Mouse (Mus musculus) hindbrain, embryonic 10.5 days (tissue): Measurements from ENCODE around the gene Gsn. TPM values are rescaled to one million over a fixed set of nuclear protein-coding genes. Genes with fewer than 3 reads are reported as not detected.

ENCODE experiments used
- DNase-seq: peaks from one replicate; pipeline ENCODE4 v3.0.0-alpha.2; 2017; ENCODE audit warnings: low spot score
- H3K27ac ChIP-seq: fragments of 300-500 bp; sonication (generic); 2 replicates; pipeline ENCODE4 v1.5.1; 2016; ENCODE audit warnings: mild to moderate bottlenecking, moderate library complexity
- H3K27me3 ChIP-seq: fragments of 300-500 bp; sonication (generic); 2 replicates; pipeline ENCODE4 v1.6.1; 2016; ENCODE audit warnings: mild to moderate bottlenecking; ENCODE audit not compliant: poor library complexity, insufficient read depth, severe bottlenecking
- H3K36me3 ChIP-seq: fragments of 300-500 bp; sonication (generic); 2 replicates; pipeline ENCODE4 v1.6.1; 2016; ENCODE audit warnings: mild to moderate bottlenecking, moderate library complexity
- H3K4me1 ChIP-seq: fragments of 300-500 bp; sonication (generic); replicated peaks from 2 replicates; pipeline ENCODE4 v1.6.1; 2016; ENCODE audit warnings: mild to moderate bottlenecking
- H3K4me3 ChIP-seq: fragments of 300-500 bp; sonication (generic); 2 replicates; pipeline ENCODE4 v1.5.1; 2016; ENCODE audit warnings: mild to moderate bottlenecking, moderate library complexity
- H3K9me3 ChIP-seq: fragments of 300-500 bp; sonication (generic); 2 replicates; pipeline ENCODE4 v1.6.1; 2016; ENCODE audit warnings: mild to moderate bottlenecking, moderate library complexity
- WGBS: fragments of 180-500 bp; shearing (Covaris S2); methylation state at CpG from one replicate; pipeline ENCODE4 v1.1.7; 2016; 5-methylcytosine and 5-hydroxymethylcytosine counted together
- polyA plus RNA-seq: library from polyadenylated mRNA; unstranded; fragments of >200 nt; fragmentation: Nextera tagmentation; extraction: Ambion mirVana; gene quantifications from 2 replicates; pipeline ENCODE4 v1.2.1, GENCODE M21; 2016

Gene Gsn
- polyA plus RNA-seq, 1 experiment from 2014 or later, result 33.7 TPM

DNA sequence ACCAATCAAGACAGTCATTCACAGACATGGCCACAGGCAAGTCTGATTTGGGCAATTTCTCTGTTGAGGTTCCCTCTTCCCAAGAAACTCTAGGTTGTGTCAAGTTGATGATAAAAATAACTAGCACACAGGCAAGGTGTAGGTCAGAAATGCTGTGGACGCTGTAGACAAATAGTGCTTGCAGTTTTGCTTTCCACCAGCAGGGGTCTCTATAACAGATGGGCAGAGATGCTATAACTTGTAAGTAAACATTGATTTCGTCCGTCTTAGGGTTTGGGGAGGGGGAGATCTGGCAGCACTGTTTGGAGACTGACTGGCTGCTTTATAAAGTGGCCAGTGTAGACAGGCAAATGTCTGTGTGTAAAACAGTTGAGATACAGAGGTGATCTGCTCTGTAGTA, 35.7 kb downstream of the Gsn start:
- Histone ChIP-seq H3K4me3 (no peak overlapping the region), H3K27me3 (peaks cover 8% of the 10 kb centered on the region; the same call in 1 of the 2 replicates), H3K36me3 (no peaks in the 10 kb centered on the region), H3K27ac (no peak overlapping the region), H3K9me3 (no peaks in the 10 kb centered on the region), H3K4me1 (no peaks in the 10 kb centered on the region)
- peak; percentile 45 for DNase-seq
- 23% methylated on average over 3 of the region's 3 CpGs for WGBS

DNA sequence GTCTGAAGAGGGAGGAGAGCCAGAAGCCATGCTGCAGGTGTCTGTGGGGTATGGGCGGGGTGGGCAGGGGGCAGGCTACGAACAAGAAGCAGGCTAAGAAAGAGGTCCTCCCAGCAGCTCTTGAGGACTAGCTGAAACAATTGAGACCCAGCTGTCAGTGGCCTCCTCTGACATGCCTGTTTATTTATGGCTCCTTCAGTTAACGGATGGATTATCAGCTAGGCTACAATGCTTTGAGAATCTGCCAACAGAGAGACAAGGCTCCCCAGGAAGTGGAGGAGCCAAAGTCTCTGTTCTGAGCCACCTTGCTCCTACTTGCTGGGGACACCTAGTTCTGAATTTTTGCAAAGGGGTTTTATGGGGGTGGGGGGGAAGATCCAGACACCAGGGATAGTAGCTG, 36.5 kb downstream of the Gsn start:
- Histone ChIP-seq H3K27ac (no peak overlapping the region), H3K4me3 (no peak overlapping the region), H3K27me3 (peaks cover 13% of the 10 kb centered on the region), H3K4me1 (no peaks in the 10 kb centered on the region), H3K36me3 (no peaks in the 10 kb centered on the region), H3K9me3 (no peaks in the 10 kb centered on the region)
- 66% methylated on average over 3 of the region's 3 CpGs for WGBS
- DNase-seq, result no peak

GRCm38 (mm10) chr2:35293291-35293690, 37.1 kb downstream of the Gsn start:
- Histone ChIP-seq H3K9me3 (no peaks in the 10 kb centered on the region), H3K4me3 (no peak overlapping the region), H3K4me1 (no peaks in the 10 kb centered on the region), H3K27me3 (peaks cover 13% of the 10 kb centered on the region), H3K27ac (no peak overlapping the region), H3K36me3 (no peaks in the 10 kb centered on the region)
- DNase-seq, result no peak
- WGBS, result 91% methylated on average over 8 of the region's 8 CpGs

DNA sequence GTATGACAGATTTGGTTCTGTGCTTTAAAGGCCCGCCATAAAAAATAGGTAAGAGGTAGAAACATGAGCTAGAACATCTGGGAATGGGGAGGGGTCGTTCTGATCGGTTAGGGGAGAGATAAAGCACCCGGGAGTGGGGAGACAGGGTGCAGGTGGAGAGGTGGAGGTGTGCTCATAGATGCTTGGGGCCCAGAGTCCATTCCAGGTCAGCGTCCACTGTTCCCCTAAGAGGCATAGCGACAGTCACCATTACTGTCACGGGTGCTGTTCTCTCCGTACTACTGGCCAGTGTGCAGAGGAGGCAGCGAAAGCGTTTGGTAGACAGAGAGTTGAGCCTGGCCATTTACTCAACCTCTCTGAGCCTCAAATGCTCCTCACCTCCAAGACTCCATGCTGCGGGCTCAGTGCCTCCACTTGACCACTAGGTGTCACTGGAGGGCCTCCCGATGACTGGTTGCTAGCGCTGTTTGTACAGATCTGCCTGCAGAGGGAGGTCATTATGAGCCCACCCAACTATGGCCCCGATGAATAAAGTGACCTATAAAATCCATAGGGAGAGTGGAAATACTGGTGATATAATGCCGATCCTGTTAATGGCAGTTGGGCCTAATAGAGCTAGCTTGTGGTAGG, 41.6 kb downstream of the Gsn start:
- Histone ChIP-seq H3K9me3 (no peaks in the 10 kb centered on the region), H3K4me3 (no peak overlapping the region), H3K27me3 (peaks cover 13% of the 10 kb centered on the region), H3K36me3 (no peaks in the 10 kb centered on the region), H3K4me1 (no peaks in the 10 kb centered on the region), H3K27ac (no peak overlapping the region)
- WGBS, result 31% methylated on average over 15 of the region's 15 CpGs
- peak; percentile 81 for DNase-seq

DNA sequence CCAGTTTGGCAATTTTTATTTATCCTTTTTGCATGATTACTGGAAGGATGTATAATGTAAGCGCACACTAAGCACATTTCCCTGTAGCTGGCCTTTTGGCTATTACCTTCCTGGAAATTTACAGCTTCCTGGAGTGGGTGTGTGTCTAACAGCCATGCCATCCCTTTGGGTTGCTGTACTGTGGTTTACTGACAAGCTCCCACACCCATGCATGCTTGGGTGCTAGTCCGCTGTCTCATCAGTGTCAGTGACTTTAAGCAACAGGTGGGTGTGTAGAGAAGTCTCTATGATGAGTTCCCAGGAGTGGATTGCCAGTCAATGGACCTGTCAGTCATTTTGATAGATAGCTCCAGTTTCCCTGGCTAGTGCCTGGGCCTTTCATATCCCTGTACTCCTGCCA, 43.3 kb downstream of the Gsn start:
- Histone ChIP-seq H3K4me3 (no peak overlapping the region), H3K36me3 (no peaks in the 10 kb centered on the region), H3K9me3 (no peaks in the 10 kb centered on the region), H3K4me1 (peaks cover 4% of the 10 kb centered on the region; the same call in 1 of the 2 replicates), H3K27me3 (peaks cover 13% of the 10 kb centered on the region), H3K27ac (no peak overlapping the region)
- DNase-seq, result no peak
- WGBS, result 88% methylated on average over 2 of the region's 2 CpGs

GRCm38 (mm10) chr2:35302049-35302885, 46.1 kb downstream of the Gsn start:
- no peak overlapping the region for H3K4me3 ChIP-seq
- H3K27ac ChIP-seq, result no peak overlapping the region
- WGBS, result 85% methylated on average over 13 of the region's 13 CpGs
- peaks cover 4% of the 10 kb centered on the region; the same call in 1 of the 2 replicates for H3K27me3 ChIP-seq
- H3K9me3 ChIP-seq, result no peaks in the 10 kb centered on the region
- H3K4me1 ChIP-seq, result peaks cover 5% of the 10 kb centered on the region; the same call in 1 of the 2 replicates
- H3K36me3 ChIP-seq, result no peaks in the 10 kb centered on the region
- DNase-seq, result no peak

- Histone ChIP-seq H3K9me3 (no peaks in the 10 kb centered on the region), H3K4me1 (peaks cover 5% of the 10 kb centered on the region; the same call in 1 of the 2 replicates), H3K27ac (no peak overlapping the region), H3K4me3 (no peak overlapping the region), H3K36me3 (no peaks in the 10 kb centered on the region), H3K27me3 (no peaks in the 10 kb centered on the region)
- WGBS, result 77% methylated on average over 1 of the region's 1 CpGs
- DNase-seq, result no peak
Observed at GRCm38 (mm10) chr2:35308166-35308565, 52.0 kb downstream of the Gsn start.

- Histone ChIP-seq H3K4me1 (peaks cover 17% of the 10 kb centered on the region), H3K36me3 (no peaks in the 10 kb centered on the region), H3K27me3 (no peaks in the 10 kb centered on the region), H3K27ac (no peak overlapping the region), H3K9me3 (no peaks in the 10 kb centered on the region), H3K4me3 (no peak overlapping the region)
- no peak for DNase-seq
- 82% methylated on average over 4 of the region's 4 CpGs for WGBS
Observed at GRCm38 (mm10) chr2:35309906-35310493, 53.8 kb downstream of the Gsn start.

DNA sequence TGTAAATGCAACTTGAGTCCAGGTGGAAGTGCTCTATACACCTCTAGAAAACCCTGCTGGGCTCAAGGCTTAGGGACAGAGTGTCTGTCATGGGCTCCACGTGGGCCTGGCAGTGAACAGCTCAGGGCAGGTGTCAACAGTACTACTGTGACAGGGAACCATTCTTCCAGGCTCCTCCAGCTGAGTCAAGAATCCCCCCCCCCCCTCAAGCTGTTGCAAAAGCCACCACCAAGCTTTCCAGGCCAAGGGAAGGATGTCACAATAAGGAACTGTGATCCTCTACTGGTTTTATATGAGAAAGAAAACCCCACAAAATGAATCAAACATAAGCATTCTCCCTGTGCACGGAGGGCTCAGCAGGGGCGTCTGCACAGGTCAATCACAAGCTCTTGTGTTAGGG, 58.1 kb downstream of the Gsn start:
- DNase-seq, result no peak
- H3K36me3 ChIP-seq, result no peaks in the 10 kb centered on the region
- no peaks in the 10 kb centered on the region for H3K27me3 ChIP-seq
- peaks cover 31% of the 10 kb centered on the region for H3K4me1 ChIP-seq
- no peaks in the 10 kb centered on the region for H3K9me3 ChIP-seq
- no peak overlapping the region for H3K27ac ChIP-seq
- no peak overlapping the region for H3K4me3 ChIP-seq
- 41% methylated on average over 3 of the region's 3 CpGs for WGBS

DNA sequence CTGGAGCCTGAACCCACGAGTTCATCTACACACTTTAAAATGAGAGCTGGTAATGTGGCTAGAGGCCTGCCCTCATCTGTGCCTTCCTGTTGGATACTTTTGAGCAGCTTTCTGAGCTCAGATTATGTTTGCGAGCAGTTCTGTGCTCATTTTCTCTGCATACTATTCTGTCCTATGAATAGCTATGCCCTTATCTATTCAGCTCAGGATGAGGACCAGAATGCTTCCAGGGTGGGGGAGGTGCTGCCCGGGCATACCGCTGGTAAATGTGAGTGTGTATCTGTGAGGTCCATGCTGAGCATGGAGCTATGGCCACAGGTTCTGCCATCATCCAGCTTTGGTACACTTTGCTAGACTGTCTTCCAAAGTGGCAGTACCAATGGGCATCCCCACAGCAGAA, 61.4 kb downstream of the Gsn start:
- WGBS, result 83% methylated on average over 4 of the region's 4 CpGs
- no peaks in the 10 kb centered on the region for H3K36me3 ChIP-seq

GRCm38 (mm10) chr2:35318405-35318804, 62.2 kb downstream of the Gsn start:
- no peak overlapping the region for H3K4me3 ChIP-seq
- no peak for DNase-seq
- H3K36me3 ChIP-seq, result no peaks in the 10 kb centered on the region
- H3K9me3 ChIP-seq, result no peaks in the 10 kb centered on the region
- 88% methylated on average over 12 of the region's 12 CpGs for WGBS
- H3K27ac ChIP-seq, result no peak overlapping the region
- no peaks in the 10 kb centered on the region for H3K27me3 ChIP-seq
- H3K4me1 ChIP-seq, result peaks cover 38% of the 10 kb centered on the region

More for the DNA sequence above, 61.4 kb downstream of the Gsn start:
- no peak overlapping the region for H3K27ac ChIP-seq
- no peaks in the 10 kb centered on the region for H3K27me3 ChIP-seq
- no peak overlapping the region for H3K4me3 ChIP-seq
- DNase-seq, result no peak
- peaks cover 38% of the 10 kb centered on the region for H3K4me1 ChIP-seq
- no peaks in the 10 kb centered on the region for H3K9me3 ChIP-seq

- WGBS, result 91% methylated on average over 15 of the region's 15 CpGs
- Histone ChIP-seq H3K36me3 (no peaks in the 10 kb centered on the region), H3K9me3 (no peaks in the 10 kb centered on the region), H3K4me1 (peaks cover 21% of the 10 kb centered on the region), H3K4me3 (no peak overlapping the region), H3K27ac (no peak overlapping the region), H3K27me3 (no peaks in the 10 kb centered on the region)
- DNase-seq, result no peak
Observed at GRCm38 (mm10) chr2:35320399-35320798, 64.2 kb downstream of the Gsn start.
